Mouse (Mus musculus): ENCODE measurements around the gene Tmed10. TPM values are rescaled to one million over a fixed set of nuclear protein-coding genes. Genes with fewer than 3 reads are reported as not detected.

Gene Tmed10
- total RNA-seq, 4 experiments from 2014 or later = 164 to 177 (median 171) TPM

DNA sequence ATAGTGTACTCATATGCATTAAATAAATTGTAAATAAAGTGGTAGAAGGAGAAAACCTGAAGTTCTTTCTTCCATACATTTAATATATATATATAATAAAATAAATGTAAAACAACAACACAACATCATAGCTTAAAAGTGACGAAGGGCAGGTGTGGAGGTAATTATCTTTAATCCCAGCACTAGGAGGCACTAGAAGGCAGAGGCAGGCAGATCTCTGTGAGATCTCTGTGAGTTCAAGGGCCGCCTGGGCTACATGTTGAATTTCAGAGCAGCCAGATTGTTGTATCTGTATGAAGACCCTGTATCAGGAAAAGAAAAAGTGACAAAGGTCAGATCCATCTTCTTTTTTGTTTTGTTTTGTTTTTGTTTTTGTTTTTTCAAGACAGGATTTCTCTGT is 3.6 kb upstream of the Tmed10 start:
- no peak for DNase-seq (ENCODE audit: low spot score)

DNA sequence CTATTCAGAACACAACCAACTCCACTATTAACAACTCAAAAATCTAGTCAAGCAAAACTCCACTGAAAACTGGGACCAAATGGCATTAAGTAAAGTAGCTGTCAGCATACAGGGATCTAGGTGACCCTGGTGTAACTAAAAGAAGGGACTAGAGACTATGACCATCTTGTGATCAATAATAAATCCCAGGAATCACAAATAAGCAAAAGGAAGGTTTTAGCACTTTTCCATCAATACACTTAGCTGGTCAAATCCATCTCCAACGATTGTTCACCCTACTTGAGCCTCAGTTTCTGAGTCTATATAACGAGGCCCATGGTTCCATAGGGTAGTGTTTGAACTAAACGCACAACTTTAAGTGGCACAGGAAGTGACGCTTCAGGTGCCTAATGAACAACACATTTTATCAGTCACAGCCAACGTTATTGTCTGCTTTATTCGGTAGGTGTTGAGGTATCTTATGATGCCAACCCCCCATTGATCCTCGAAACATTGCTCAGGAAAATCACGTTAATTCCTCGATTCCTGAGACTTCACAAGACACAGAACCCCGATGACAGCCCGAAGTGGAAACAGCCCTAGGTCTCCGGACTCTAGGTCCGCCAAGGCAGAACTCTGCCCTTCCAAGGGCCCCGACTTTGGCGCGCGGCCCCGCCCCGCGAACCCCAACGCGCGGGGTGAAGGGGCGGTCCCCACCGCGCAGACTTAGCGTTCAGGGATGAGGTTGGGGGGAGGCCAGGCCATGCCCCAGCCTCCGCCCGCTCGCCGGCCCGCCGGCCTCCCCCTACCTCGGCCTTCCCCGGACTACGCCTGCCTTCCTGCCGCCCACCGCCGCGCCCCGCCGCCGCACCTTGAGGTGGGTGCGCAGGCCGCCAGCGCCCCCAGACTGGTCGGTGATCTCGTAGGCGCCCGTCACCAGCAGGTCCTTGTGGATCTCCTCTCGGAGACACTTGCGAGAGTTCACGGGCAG is 771 bp downstream of the Tmed10 start:
- DNase-seq (ENCODE audit: low spot score) = peak; percentile 65

DNA sequence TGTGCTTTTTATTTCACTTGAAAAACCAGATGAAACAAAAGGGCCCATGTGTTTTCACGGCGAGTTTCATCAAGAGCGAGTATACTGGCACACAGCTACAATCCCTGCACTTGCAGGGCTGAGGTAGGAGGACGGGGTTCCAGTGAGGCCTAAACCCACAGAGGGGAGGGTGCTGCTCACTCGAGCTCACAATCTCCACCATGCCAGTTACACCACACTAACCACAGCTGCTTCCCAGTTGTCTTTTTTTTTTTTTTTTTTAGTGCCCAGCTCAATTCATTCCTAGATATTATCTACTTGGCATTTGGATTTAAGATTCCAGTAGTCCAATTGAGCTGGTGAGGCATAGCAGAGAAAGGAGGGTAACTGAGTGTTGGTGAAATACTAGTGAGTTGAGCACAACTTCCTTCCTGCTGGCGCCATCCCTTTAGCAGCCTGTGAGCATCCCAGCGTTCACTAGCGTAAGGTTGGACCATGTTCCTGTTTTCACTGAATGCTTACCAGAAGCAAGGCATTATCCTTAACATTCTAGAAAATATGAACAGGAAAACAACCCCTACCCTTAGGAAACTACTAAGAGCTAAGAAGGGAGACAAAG is 2.5 kb downstream of the Tmed10 start:
- no peak for DNase-seq (ENCODE audit: low spot score)

DNA sequence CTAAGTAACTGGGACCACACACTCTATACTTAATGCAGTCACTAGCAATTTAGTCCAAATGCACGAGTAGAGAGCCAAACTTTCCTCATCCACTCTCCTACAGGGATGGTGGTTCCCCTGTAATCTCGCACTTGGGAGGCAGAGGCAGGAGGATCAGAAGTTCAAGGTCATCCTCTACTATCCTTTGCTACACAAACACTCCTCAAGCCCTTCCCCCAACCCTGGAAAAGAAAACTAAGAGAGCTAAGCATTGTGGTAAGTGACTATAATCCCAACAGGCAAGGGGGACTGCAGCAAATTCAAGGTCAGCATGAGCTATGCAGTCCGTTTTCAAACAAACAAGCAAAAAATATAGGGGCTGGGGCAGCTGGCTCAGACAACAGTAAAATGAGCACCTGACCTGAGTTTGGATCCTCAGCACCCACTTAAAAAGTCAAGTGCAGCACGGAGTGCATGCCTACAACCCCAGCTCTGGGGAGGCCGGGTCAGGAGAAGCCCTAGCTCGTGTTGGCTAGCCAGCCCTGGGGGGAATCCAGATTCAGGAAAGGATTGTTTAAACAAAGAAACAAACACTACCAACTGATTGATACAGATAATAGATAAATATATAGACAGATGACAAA is 6.1 kb downstream of the Tmed10 start:
- DNase-seq (ENCODE audit: low spot score) = no peak

DNA sequence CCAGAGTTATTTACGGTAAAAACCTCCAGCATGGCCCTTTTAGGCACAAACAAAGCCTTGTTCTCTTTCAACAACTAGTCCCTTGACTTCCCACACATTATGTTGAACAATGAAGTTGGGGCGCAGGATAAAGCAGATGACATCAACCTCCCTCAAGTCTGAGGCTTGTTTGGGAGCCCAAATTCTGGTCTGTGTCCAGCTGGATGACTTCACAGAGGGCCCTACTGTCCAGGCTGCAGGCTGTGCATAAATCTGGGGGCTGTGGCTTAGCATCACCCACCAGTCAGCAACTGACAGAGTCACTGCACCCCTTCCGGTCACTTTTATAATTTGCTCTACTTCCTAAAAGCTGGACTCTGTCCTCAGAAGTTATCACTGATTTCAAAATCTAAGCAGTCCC is 8.4 kb downstream of the Tmed10 start:
- DNase-seq (ENCODE audit: low spot score) = peak; percentile 41

DNA sequence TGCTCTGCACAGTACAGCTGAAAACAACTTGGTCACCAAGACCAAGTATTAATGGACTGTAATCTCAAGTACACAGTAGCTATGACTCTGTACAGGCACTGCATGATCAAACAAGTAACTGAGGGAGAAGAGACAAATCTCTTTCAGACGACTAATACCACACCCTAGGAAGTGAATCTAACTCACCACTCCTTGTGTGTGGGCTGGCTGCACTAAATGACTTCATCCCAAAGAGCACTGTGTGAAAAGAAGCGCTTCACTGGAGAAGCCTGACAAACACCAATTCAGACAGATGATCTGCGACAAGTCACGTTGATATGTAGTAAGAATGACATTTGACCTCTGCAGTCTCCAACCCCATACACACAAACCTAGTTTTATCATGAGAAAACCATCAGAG is 12.1 kb downstream of the Tmed10 start:
- no peak for DNase-seq (ENCODE audit: low spot score)

DNA sequence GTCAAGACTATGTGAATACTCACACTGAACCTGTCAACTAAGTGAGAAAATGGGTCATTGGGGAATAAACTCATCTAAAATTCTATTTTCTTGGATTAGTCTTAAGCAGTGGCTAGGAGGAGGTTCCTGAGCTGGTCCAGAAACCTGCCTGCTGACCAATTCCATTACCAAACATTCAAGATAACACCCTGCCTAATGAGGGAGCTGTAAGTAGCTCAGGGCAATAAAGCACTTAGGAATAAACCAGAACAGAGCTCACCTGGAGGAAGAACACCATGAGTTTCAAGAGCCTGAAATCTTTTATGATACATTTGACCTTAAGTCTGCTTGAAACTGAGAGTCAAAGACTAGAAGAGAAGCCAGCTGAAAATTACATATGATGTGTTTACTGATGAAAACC is 13.1 kb downstream of the Tmed10 start:
- DNase-seq (ENCODE audit: low spot score) = no peak

DNA sequence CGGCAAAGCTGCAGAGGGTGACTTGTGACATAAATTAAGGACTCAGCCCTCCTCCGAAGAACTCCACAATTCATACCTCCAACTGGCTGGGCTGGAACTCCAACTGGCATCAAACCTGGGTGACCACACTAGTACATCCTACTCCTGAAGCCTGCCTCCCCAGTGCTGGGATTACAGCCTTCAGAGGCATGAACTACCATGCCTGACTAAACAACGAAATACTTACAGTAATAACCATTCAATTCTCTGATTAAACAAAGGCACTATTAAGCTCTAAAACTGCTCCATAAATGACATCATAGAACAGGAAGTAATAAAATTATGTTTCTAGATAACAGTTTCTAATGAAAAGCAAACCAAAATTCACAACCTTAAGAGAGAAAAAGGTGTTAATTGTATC is 13.5 kb downstream of the Tmed10 start:
- no peak for DNase-seq (ENCODE audit: low spot score)

DNA sequence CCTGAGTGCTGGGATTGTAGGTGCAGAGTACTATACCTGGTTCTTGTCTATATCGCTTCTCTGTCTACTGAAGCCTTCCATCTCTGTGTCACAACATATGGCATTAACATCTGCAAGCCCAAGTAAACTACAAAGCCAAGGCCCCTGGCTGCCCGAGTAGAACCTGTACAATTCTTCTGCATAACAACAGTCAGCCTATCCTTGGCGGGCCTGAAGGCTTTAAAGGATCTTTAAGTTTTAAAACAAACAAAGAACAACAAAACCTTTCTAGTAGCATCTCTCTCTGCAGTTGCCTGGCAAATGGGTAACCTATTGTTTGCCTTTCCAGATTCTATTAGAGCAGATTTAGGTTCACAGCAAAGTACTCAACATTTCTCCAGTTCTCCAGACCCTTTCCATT is 20.6 kb downstream of the Tmed10 start:
- no peak for DNase-seq (ENCODE audit: low spot score)

DNA sequence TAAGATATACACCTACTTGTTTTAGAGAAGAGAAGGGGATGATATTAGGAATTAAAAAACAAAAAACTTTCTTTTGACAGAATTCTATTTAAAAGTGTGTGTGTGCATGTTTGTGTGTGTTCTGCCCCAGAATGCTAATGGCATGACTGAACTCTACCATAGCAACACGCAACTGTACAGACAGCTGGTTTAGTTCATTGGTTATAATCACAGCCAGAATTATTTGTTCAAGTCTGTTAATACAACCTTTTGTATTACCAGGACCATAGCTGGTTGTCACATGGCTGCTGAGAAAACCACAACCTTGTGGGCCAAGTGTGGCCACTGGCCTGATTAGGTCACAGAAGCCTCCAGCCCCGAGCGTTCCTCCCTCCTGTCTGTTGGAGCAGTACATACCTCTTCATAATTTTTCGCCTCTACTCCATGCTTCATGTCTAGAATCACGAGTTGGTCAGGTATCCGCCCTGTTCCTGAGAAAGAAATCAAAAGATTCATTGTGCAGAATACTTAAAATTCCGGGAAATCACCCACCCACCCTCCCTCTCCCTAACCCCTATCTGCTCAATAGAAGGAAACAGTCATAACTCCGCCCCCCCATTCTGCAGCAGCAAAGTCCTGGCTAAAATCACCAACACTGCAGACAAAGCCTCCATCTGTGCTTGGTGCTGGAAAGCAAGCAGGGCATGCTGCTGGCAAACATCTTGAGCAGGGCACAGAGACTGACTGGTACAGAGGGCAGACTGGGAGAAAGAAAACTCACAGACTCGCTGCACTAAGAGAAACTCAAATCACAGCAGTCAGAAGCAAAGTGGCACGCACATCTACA is 24.0 kb downstream of the Tmed10 start:
- DNase-seq (ENCODE audit: low spot score) = peak; percentile 63

DNA sequence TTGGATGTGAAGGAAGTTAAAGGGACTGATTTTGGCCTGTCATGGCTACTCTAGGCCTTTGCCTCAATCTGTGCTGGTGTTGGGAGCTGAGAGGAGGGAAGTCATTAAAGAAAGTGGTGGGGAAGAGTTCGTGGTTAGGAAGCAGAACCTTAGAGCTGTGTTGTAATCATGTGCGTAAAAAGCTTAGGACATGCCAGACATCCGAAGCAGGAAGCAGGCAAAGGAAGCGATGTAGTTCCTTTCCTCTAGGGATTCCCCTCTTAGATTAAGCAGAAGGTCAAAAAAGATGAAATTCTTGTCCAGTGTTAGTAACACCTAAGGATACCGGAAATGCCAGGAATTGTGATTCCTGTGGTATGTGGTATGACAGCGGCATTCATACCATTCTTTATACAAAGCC is 26.3 kb downstream of the Tmed10 start:
- peak; percentile 58 for DNase-seq (ENCODE audit: low spot score)

DNA sequence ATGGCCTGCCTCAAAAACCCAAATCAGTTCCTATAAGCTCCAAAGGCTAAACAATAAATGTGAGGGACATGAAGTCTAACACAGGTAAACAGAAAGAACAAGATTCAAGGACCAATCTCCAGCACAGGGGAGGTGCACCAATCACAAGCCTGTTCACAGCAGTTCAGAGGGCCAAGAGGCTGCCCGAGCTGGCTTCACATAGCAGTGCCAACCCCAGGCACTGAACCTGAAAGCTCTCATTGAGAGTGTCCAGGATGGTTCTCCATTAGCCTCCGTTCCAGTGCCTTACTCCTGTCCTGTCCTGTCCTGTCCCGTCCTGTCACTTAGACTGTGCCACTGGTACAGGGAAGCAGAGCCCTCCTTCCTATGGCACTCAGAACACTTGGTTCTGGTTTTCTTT is 27.5 kb downstream of the Tmed10 start:
- no peak for DNase-seq (ENCODE audit: low spot score)

DNA sequence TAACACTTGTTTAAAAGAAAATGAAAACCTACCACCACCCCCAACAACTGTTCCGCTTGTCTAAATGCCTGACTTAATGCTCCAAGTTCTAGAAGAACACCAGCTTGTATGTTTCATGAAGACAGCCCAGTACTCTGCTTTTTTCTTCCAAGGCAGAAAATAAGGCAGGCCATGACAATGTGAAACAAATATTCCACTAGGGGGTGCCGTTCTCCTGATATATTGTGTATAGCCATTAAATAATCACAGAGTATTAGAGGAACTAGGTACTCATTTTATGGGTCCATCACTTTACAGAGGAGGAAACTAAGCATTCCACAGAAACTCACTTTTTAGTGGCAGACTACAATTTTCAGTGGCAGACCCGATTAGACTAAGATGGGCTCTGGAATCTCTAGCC is 28.3 kb downstream of the Tmed10 start:
- DNase-seq (ENCODE audit: low spot score) = peak; percentile 86

DNA sequence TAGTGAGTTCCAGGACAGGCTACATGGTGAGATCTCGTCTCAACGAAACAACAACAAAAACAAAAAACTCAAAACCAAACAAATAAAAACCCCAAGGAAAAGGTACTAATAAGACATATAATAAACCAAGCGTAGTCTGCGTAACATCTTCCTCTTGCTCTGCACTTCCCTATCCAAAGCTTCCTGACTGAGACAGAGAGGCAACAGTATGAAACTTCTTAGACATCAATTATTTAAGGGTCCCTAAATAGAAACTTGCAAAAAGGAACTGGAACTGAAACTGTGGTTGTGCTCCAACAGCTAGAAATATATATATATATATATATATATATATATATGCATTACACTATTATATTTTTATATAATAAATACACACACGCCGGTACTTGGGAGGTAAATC is 29.1 kb downstream of the Tmed10 start:
- DNase-seq (ENCODE audit: low spot score) = peak; percentile 13

DNA sequence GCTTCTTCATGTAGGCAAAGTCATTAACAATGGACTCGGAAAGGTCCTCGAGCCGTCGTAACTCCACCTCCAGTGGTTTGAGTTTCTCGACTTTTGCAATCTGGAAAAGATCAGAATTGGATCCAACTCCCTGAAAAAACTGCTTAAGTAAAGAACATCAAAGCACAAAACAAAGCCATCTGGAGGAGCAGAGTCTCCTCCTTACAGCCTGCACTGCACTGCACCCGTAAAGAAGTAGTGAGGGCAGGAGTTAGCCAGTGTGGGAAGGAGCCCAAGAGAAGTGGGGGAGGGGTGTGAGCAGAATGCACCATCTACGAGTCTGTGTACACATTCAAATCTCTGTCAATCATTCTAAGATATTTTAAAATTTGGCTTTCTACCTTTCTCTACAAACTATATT is 30.4 kb downstream of the Tmed10 start:
- no peak for DNase-seq (ENCODE audit: low spot score)

DNA sequence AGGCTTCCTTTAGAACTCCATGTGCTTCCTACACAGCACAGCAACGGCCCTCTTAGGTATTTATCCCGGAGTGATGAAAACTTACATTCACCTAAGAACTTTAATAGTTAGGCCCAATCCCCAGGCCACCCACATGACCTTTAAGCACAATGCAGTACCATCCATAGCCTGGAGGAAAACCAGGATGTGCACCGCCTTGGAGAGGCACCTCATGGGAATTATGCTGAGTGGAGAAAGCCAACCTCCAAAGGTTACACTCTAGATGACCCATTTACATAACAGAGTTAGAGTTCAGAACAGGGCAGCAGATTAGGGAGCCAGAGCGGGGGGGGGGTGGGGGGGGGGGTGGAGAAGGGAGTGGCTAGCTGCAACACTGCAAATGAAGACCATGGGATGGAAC is 32.3 kb downstream of the Tmed10 start:
- no peak for DNase-seq (ENCODE audit: low spot score)

DNA sequence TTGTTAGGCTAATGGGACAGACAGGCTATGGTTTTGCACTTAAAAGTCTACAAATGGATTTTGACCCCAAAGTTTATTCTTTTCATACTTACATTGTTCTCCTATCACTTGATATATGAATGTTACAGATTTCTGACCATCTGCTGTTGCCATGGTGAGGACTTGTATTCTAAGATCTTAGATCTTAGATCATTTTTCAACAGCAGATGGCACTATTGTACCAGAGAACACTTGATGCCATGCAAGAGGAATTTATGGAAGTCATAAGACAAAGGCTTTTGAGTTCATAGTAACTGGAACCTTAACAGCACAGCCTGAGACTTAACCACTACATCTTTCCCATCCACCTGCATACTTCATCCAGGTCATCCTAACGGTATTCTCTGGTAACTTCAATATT is 33.5 kb downstream of the Tmed10 start:
- DNase-seq (ENCODE audit: low spot score) = peak; percentile 84

DNA sequence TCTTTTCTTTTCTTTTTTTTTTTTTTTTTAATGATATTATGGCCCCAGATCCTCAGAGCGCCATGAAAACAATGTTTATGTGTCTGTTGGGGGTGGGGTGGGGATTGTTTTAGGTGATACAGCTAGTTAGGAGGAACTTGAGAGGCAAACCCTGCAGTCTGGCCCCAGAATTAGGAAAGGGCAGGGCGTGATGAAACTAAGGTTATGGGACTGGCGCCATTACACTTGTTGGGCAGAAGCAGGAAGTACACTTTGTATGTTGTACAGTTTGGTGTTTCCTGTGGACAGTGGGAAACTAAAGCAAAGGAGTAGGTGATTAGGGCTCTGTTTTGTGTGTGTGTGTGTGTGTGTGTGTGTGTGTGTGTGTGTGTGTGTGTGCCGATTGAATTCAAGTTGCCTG is 34.7 kb downstream of the Tmed10 start:
- no peak for DNase-seq (ENCODE audit: low spot score)

DNA sequence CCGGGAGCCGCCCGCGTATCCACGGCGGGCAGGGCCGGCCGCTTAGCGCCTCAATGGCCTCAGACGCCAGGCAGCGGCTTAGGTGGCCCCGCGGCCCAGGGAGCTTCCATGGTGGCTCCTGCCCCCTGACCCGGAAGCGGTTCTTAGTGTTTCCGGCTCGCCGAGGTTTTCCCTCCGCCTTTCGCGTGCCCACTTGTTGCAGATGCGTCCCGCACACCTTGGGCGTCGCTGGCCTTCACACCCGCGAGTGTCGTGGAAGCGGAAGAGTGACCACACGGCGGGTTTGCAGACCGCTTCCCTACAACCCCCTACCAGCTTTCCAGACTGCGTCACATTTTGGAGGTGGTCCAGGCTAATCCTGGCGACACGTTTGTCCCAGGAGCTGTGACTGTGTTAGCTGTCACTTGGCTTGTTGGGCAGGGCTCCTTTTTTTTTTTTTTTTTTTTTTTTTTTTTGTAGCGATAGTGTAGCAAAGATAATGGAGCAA is 35.4 kb downstream of the Tmed10 start, which contains the start of gene Nek9:
Nek9 (minus strand) TSS at position 120 of the 487 bp plus-strand sequence.
- DNase-seq (ENCODE audit: low spot score) = peak; percentile 92

DNA sequence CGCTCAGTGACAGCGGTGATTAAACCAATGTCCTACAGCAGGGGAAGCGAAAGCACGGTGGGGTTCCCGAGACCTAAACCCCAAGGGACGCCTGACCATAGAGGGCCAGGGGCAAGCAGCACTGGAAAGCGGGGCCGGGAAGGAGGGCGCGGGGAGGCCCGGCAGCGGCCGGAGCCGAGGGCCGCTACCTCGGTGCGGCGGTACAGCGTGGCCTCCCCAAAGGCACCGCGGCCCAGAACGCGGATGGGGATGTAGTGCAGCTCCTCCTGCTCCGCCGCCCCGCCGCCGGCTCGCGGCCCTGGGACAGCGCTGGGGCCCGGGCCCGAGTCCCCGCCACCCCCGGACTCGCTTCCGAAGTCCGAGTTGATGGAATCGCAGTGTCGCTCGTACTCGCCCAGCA is 35.8 kb downstream of the Tmed10 start:
- peak; percentile 20 for DNase-seq (ENCODE audit: low spot score)

DNA sequence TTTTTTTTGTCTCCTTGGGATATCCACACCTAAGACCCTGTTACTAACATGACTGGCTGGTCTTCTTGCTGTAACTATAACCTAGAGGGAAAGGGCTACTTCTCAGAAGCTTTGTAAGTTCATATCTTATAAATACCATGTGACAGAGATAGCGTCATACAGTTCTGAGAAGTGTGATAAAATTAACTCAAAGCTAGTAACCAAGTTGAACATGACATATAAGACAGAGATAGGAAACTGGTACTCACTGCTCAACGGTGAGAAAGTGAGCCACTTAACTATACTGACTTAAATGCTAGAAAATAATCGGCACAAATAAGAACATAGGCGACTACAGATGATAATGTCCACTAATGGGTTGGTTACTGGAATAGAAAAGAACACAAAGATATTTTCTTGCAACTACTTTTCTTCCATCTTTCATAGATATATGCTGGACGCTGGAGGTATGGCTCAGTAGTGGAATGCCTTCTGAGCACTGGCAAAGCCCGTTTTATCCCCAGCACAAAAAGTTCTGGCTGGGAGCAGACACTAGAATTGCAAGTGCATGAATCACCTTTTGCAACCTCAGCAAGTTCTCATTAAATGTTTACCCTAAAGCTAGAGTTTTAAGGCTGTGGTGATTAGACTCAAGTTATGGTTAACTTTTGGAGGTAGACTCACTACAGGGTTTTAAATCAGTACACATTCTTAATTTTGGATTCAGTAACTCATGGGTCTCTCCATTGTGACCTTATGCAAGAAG is 36.9 kb downstream of the Tmed10 start:
- no peak for DNase-seq (ENCODE audit: low spot score)

Measured in heart, adult 8-10 months (tissue).